Mouse (Mus musculus) intestine, embryonic 15.5 days (tissue): ENCODE data around the gene Gm48552. TPM values are rescaled to one million over a fixed set of nuclear protein-coding genes. Genes with fewer than 3 reads are reported as not detected.

Experiments
- ATAC-seq: fragments of 200-750 bp; cut with Nextera tagmentation; 2 replicates; pipeline ENCODE4 v1.8.0; 2017; ENCODE audit warnings: moderate TSS enrichment, moderate library complexity
- H3K27ac ChIP-seq: fragments of 300-500 bp; sonication (generic); 2 replicates; pipeline ENCODE4 v1.5.1; 2015; ENCODE audit warnings: mild to moderate bottlenecking, inconsistent platforms
- H3K27me3 ChIP-seq: fragments of 300-500 bp; sonication (generic); replicated peaks from 2 replicates; pipeline ENCODE4 v1.6.1; 2015; ENCODE audit warnings: inconsistent platforms
- H3K36me3 ChIP-seq: fragments of 300-500 bp; sonication (generic); 2 replicates; pipeline ENCODE4 v1.6.1; 2015; ENCODE audit warnings: inconsistent platforms
- H3K4me1 ChIP-seq: fragments of 300-500 bp; sonication (generic); replicated peaks from 2 replicates; pipeline ENCODE4 v1.6.1; 2015; ENCODE audit warnings: inconsistent platforms
- H3K4me2 ChIP-seq: fragments of 300-500 bp; sonication (generic); replicated peaks from 2 replicates; pipeline ENCODE4 v1.6.1; 2015; ENCODE audit warnings: mild to moderate bottlenecking, inconsistent platforms
- H3K4me3 ChIP-seq: fragments of 300-500 bp; sonication (generic); replicated peaks from 2 replicates; pipeline ENCODE4 v1.5.1; 2015; ENCODE audit warnings: inconsistent platforms
- H3K9ac ChIP-seq: fragments of 300-500 bp; sonication (generic); 2 replicates; pipeline ENCODE4 v1.6.1; 2015; ENCODE audit warnings: inconsistent platforms
- H3K9me3 ChIP-seq: fragments of 300-500 bp; sonication (generic); 2 replicates; pipeline ENCODE4 v1.6.1; 2016; ENCODE audit warnings: inconsistent platforms
- WGBS: fragments of 180-500 bp; shearing (Covaris S2); methylation state at CpG from one replicate; pipeline ENCODE4 v1.1.7; 2015; 5-methylcytosine and 5-hydroxymethylcytosine counted together
- polyA plus RNA-seq: library from polyadenylated mRNA; unstranded; fragments of >200 nt; fragmentation: Nextera tagmentation; extraction: Ambion mirVana; gene quantifications from 2 replicates; pipeline ENCODE4 v1.2.1, GENCODE M21; 2015

Gene Gm48552
- polyA plus RNA-seq, 1 experiment from 2014 or later: 1.4 TPM

- H3K9ac ChIP-seq: no peak overlapping the region
- no peak overlapping the region for H3K27ac ChIP-seq
- 46% methylated on average over 15 of the region's 15 CpGs for WGBS
These were observed 45.8 kb downstream of the Gm48552 start for GRCm38 (mm10) chr10:81434361-81435263.

GRCm38 (mm10) chr10:81435436-81435835 lies 46.6 kb downstream of the Gm48552 start:
- Histone ChIP-seq H3K9me3 (no peaks in the 10 kb centered on the region), H3K27ac (no peak overlapping the region), H3K4me1 (peaks cover 29% of the 10 kb centered on the region), H3K9ac (peak overlapping the region; percentile 17; the same call in 1 of the 2 replicates), H3K27me3 (0 out of 2 replicates have a peak, but pooled peaks cover 7% of the 10 kb centered on the region), H3K4me3 (no peak overlapping the region), H3K36me3 (no peaks in the 10 kb centered on the region), H3K4me2 (no peak overlapping the region)
- WGBS: 70% methylated on average over 3 of the region's 3 CpGs
- ATAC-seq: no peak

More at GRCm38 (mm10) chr10:81434361-81435263, 45.8 kb downstream of the Gm48552 start:
- ATAC-seq: no peak
- Histone ChIP-seq H3K4me2 (no peak overlapping the region), H3K27me3 (0 out of 2 replicates have a peak, but pooled peaks cover 7% of the 10 kb centered on the region), H3K4me1 (peaks cover 32% of the 10 kb centered on the region), H3K36me3 (no peaks in the 10 kb centered on the region), H3K4me3 (no peak overlapping the region), H3K9me3 (no peaks in the 10 kb centered on the region)

Other genes with a start within 250 kb of the Gm48552 start
- gene Pias4, start 221.1 kb upstream of the Gm48552 start, polyA plus RNA-seq: 47.2 and 58.4 TPM in 2 replicates
- gene Eef2, start 212.4 kb upstream of the Gm48552 start, polyA plus RNA-seq: 515 and 540 TPM in 2 replicates
- 56.6 and 62.7 TPM in 2 replicates for gene Dapk3, start 206.0 kb upstream of the Gm48552 start, polyA plus RNA-seq
- 0.13 and 0.15 TPM in 2 replicates for gene 4930442H23Rik, start 205.2 kb upstream of the Gm48552 start, polyA plus RNA-seq
- 0.14 TPM in 1 of 2 replicates, not detected in the other for gene Nmrk2, start 187.0 kb upstream of the Gm48552 start, polyA plus RNA-seq
- gene Atcay, start 158.2 kb upstream of the Gm48552 start, polyA plus RNA-seq: 1.7 TPM in 2 replicates
- gene Zfr2, start 155.8 kb upstream of the Gm48552 start, polyA plus RNA-seq: 7.9 and 9.2 TPM in 2 replicates
- gene Matk, start 136.1 kb upstream of the Gm48552 start, polyA plus RNA-seq: 2.2 and 2.4 TPM in 2 replicates
- 242 and 245 TPM in 2 replicates for gene Mrpl54, start 122.1 kb upstream of the Gm48552 start, polyA plus RNA-seq
- gene Apba3, start 122.0 kb upstream of the Gm48552 start, polyA plus RNA-seq: 55.1 and 69.2 TPM in 2 replicates
- gene Tjp3, start 97.4 kb upstream of the Gm48552 start, polyA plus RNA-seq: 47.0 and 53.3 TPM in 2 replicates
- 41.2 and 42.7 TPM in 2 replicates for gene Pip5k1c, start 96.0 kb upstream of the Gm48552 start, polyA plus RNA-seq
- 38.7 and 39.5 TPM in 2 replicates for gene Cactin, start 67.9 kb upstream of the Gm48552 start, polyA plus RNA-seq
- 21.3 and 21.7 TPM in 2 replicates for gene Tbxa2r, start 60.3 kb upstream of the Gm48552 start, polyA plus RNA-seq
- gene Gipc3, start 45.7 kb upstream of the Gm48552 start, polyA plus RNA-seq: 0.06 TPM in 1 of 2 replicates, not detected in the other
- gene Hmg20b, start 38.5 kb upstream of the Gm48552 start, polyA plus RNA-seq: 71.2 and 71.7 TPM in 2 replicates
- 19.9 and 23.8 TPM in 2 replicates for gene Mfsd12, start 31.5 kb upstream of the Gm48552 start, polyA plus RNA-seq
- 1.0 and 2.2 TPM in 2 replicates for gene 4930404N11Rik, start 23.2 kb upstream of the Gm48552 start, polyA plus RNA-seq
- gene Fzr1, start 10.5 kb upstream of the Gm48552 start, polyA plus RNA-seq: 83.2 and 85.7 TPM in 2 replicates
- gene Dohh, start 4.6 kb upstream of the Gm48552 start, polyA plus RNA-seq: 89.2 and 100 TPM in 2 replicates
- 2.8 and 3.6 TPM in 2 replicates for gene Gm48551, start 4.5 kb upstream of the Gm48552 start, polyA plus RNA-seq
- gene Smim24, start 4.0 kb downstream of the Gm48552 start, polyA plus RNA-seq: 235 and 288 TPM in 2 replicates
- gene Nfic, start 66.6 kb downstream of the Gm48552 start, polyA plus RNA-seq: 52.8 and 56.0 TPM in 2 replicates
- 1.7 TPM in 2 replicates for gene Celf5, start 93.7 kb downstream of the Gm48552 start, polyA plus RNA-seq
- gene Ncln, start 107.4 kb downstream of the Gm48552 start, polyA plus RNA-seq: 98.5 and 118 TPM in 2 replicates
- 1.0 and 1.1 TPM in 2 replicates for gene S1pr4, start 111.1 kb downstream of the Gm48552 start, polyA plus RNA-seq
- 0.92 and 0.97 TPM in 2 replicates for gene Gna15, start 135.2 kb downstream of the Gm48552 start, polyA plus RNA-seq
- gene Gna11, start 156.2 kb downstream of the Gm48552 start, polyA plus RNA-seq: 245 and 269 TPM in 2 replicates
- gene Aes, start 170.5 kb downstream of the Gm48552 start, polyA plus RNA-seq: 743 and 808 TPM in 2 replicates
- 14.5 and 17.8 TPM in 2 replicates for gene Tle2, start 185.6 kb downstream of the Gm48552 start, polyA plus RNA-seq
- 19.9 and 26.0 TPM in 2 replicates for gene Tle6, start 212.1 kb downstream of the Gm48552 start, polyA plus RNA-seq
- 0.85 and 1.00 TPM in 2 replicates for gene BC025920, start 217.3 kb downstream of the Gm48552 start, polyA plus RNA-seq
- 28.9 and 33.3 TPM in 2 replicates for gene Sirt6, start 238.8 kb downstream of the Gm48552 start, polyA plus RNA-seq
- 8.4 and 9.8 TPM in 2 replicates for gene Ankrd24, start 239.5 kb downstream of the Gm48552 start, polyA plus RNA-seq